27 mouse cellular contexts compared by ENCODE assay signal in genomic region chr6:33310486-33310885, GRCm38 (mm10).
DNase-seq lines count a peak whose midpoint lies in the region; ATAC-seq and TF ChIP-seq lines count a peak whose summit lies in the region.
"Had no signal": no experiment of that assay in that cellular context is flagged by ENCODE, and none has a peak within 500 bp of the region (broad histone marks: within the 10 kb centered on the region; RNA-seq: fewer than 3 reads in every experiment).

No protein-coding gene starts in this region.

- no peak for TF ChIP-seq CTCF in liver, adult 2 months (IDR thresholded peaks at IDR 0.05; ENCODE audit: low read depth, low read length)

- no peaks in the 10 kb centered on the region for H3K9me3 ChIP-seq in liver, embryonic 11.5 days (ENCODE audit: control insufficient read depth, low read length)
- H3K9me3 ChIP-seq: embryonic facial prominence, embryonic 12.5 days; forebrain, embryonic 10.5 days; hindbrain, embryonic 10.5 days; hindbrain, embryonic 13.5 days; intestine, embryonic 15.5 days had no signal

- 37% methylated on average over 1 of the region's 1 CpGs for WGBS in liver, adult 2 months
- WGBS in liver, embryonic 11.5 days, result 92% methylated on average over 1 of the region's 1 CpGs

- H3K27ac ChIP-seq in liver, adult 2 months (replicated peaks; ENCODE audit: insufficient read depth, low read depth, low read length), result peak overlapping the region; percentile 75
- H3K27ac ChIP-seq in liver, embryonic 11.5 days (ENCODE audit: low read depth, low read length), result no peak overlapping the region
- H3K27ac ChIP-seq: embryonic facial prominence, embryonic 12.5 days; forebrain, embryonic 10.5 days; gastrocnemius, adult 2 months; heart, adult 2 months; hindbrain, embryonic 10.5 days; hindbrain, embryonic 13.5 days; intestine, embryonic 15.5 days had no signal

- H3K4me3 ChIP-seq in liver, adult 2 months (ENCODE audit: insufficient read depth, low read depth, low read length), result no peak overlapping the region
- no peak overlapping the region for H3K4me3 ChIP-seq in liver, embryonic 11.5 days (ENCODE audit: low read depth, low read length)
- H3K4me3 ChIP-seq: embryonic facial prominence, embryonic 12.5 days; erythroblast, embryonic 14.5 days; forebrain, embryonic 10.5 days; gastrocnemius, adult 2 months; heart, adult 2 months; hindbrain, embryonic 10.5 days; hindbrain, embryonic 13.5 days; intestine, embryonic 15.5 days had no signal

- peaks cover 6% of the 10 kb centered on the region; the same call in 1 of the 2 replicates for H3K4me1 ChIP-seq in liver, adult 2 months (ENCODE audit: control insufficient read depth, insufficient read depth, low read length)
- H3K4me1 ChIP-seq in liver, embryonic 11.5 days (replicated peaks; ENCODE audit: control insufficient read depth, insufficient read depth, low read length), result no peaks in the 10 kb centered on the region
- H3K4me1 ChIP-seq: embryonic facial prominence, embryonic 12.5 days; hindbrain, embryonic 10.5 days; hindbrain, embryonic 13.5 days; intestine, embryonic 15.5 days had no signal

- H3K27me3 ChIP-seq in liver, adult 2 months (ENCODE audit: control insufficient read depth, insufficient read depth, low read length), result no peaks in the 10 kb centered on the region
- H3K27me3 ChIP-seq in liver, embryonic 11.5 days (replicated peaks; ENCODE audit: control insufficient read depth, insufficient read depth, low read length), result no peaks in the 10 kb centered on the region
- H3K27me3 ChIP-seq: embryonic facial prominence, embryonic 12.5 days; hindbrain, embryonic 13.5 days; intestine, embryonic 15.5 days had no signal

- H3K79me2 ChIP-seq in liver, adult 2 months (ENCODE audit: control insufficient read depth, insufficient read depth, low read length), result no peaks in the 10 kb centered on the region

- H3K4me2 ChIP-seq in liver, embryonic 11.5 days, result no peak overlapping the region
- H3K4me2 ChIP-seq: embryonic facial prominence, embryonic 12.5 days; heart, embryonic 11.5 days; hindbrain, embryonic 13.5 days; intestine, embryonic 15.5 days had no signal

- no peak overlapping the region for H3K9ac ChIP-seq in liver, adult 2 months (ENCODE audit: low read depth, low read length)
- no peak overlapping the region for H3K9ac ChIP-seq in liver, embryonic 11.5 days (ENCODE audit: low read depth, low read length)
- H3K9ac ChIP-seq: embryonic facial prominence, embryonic 12.5 days; forebrain, postnatal 0 days; hindbrain, embryonic 13.5 days; intestine, embryonic 15.5 days had no signal

- TF ChIP-seq POLR2A in liver, adult 2 months (IDR thresholded peaks at IDR 0.05; ENCODE audit: extremely low read depth, insufficient read depth, low read length), result no peak

- no peak for ATAC-seq in liver, embryonic 11.5 days (replicated peaks; ENCODE audit: low FRiP score)
- ATAC-seq: CD4-positive, CD25-positive, alpha-beta regulatory T cell, adult 4 months; forebrain, embryonic 14.5 days; forebrain, postnatal 0 days; hindbrain, embryonic 16.5 days; intestine, embryonic 15.5 days had no signal

- no peaks in the 10 kb centered on the region; the same call in 1 of the 2 replicates for H3K36me3 ChIP-seq in liver, adult 2 months (ENCODE audit: control insufficient read depth, insufficient read depth, low read length)
- H3K36me3 ChIP-seq in liver, embryonic 11.5 days (ENCODE audit: control insufficient read depth, insufficient read depth, low read length), result 0 out of 2 replicates have a peak, but pooled peaks cover 2% of the 10 kb centered on the region
- H3K36me3 ChIP-seq: hindbrain, embryonic 13.5 days; intestine, embryonic 15.5 days had no signal

- peak; percentile 24 for DNase-seq in cerebellum, adult 9-11 months
- DNase-seq in cerebellum, adult 8-10 months, result no peak
- peak; percentile 88 for DNase-seq in liver, adult 2 months (ENCODE audit: extremely low read depth, low read depth, low spot score)
- DNase-seq in liver, embryonic 11.5 days (ENCODE audit: low spot score), result no peak
- DNase-seq in adipocyte (ENCODE audit: low spot score), result peak; percentile 39
- DNase-seq in brain, adult 2 months (ENCODE audit: low read depth, low spot score), result peak; percentile 42
- no peak for DNase-seq in gastrocnemius, postnatal 25 days
- no peak for DNase-seq in spleen, adult 12 weeks (ENCODE audit: low spot score)
- DNase-seq: adrenal gland, adult 8-10 months; adrenal gland, postnatal 25 days; cerebellum, postnatal 36 days; forebrain, postnatal 0 days; gastrocnemius, adult 2 months; gastrocnemius, postnatal 14 days; heart, adult 2 months; heart, postnatal 36 days; kidney, adult 11 months had no signal

Comparison
In these comparisons a context has a peak if more than half of its experiments do, and no peak if none do; other contexts are left out.
1. DNase-seq: peak in cerebellum, adult 9-11 months (single experiment), liver, adult 2 months (single experiment), adipocyte (single experiment) and brain, adult 2 months (single experiment); none in cerebellum, adult 8-10 months (single experiment), liver, embryonic 11.5 days (single experiment), gastrocnemius, postnatal 25 days (single experiment) and spleen, adult 12 weeks (single experiment).